Mouse (Mus musculus) CH12.LX (cell line): ENCODE results near the gene Npc1l1. TPM values are rescaled to one million over a fixed set of nuclear protein-coding genes. Genes with fewer than 3 reads are reported as not detected.

Source experiments
- DNase-seq: peaks from one replicate; pipeline ENCODE4 v3.0.0-alpha.2; 2013; ENCODE audit errors: extremely low read depth
- H3K27ac ChIP-seq: 2 replicates; pipeline ENCODE4 v1.5.1; 2012; ENCODE audit warnings: low read depth, mild to moderate bottlenecking, control low read depth, moderate library complexity; ENCODE audit not compliant: insufficient read depth
- H3K27me3 ChIP-seq: replicated peaks from 2 replicates; pipeline ENCODE3; 2012; ENCODE audit warnings: inconsistent platforms
- H3K36me3 ChIP-seq, 2 experiments: replicated peaks in 1 of 2; 2 replicates each; pipeline versions ENCODE3 to v1.6.1; 2012; ENCODE audit warnings: inconsistent platforms in 1 of 2, low read length in 1 of 2, mild to moderate bottlenecking in 1 of 2, mixed read lengths in 1 of 2, moderate library complexity in 1 of 2; ENCODE audit not compliant: control insufficient read depth in 1 of 2, insufficient read depth in 1 of 2
- H3K4me1 ChIP-seq, 2 experiments: 2 replicates each; pipeline ENCODE4 v1.6.1; 2012; ENCODE audit warnings: inconsistent platforms in 1 of 2, moderate library complexity in 1 of 2; ENCODE audit not compliant: insufficient read depth in 2 of 2, control insufficient read depth in 1 of 2
- H3K4me2 ChIP-seq: 2 replicates; pipeline ENCODE4 v1.6.1; 2012; ENCODE audit warnings: low read depth, mild to moderate bottlenecking, control low read depth; ENCODE audit not compliant: poor library complexity, insufficient read depth, severe bottlenecking
- H3K4me3 ChIP-seq, 3 experiments: fragments of 150-350 bp in 1 of 3; sonication (generic) in 1 of 3; replicated peaks in 1 of 3; 2 replicates each; pipeline versions ENCODE3 to v1.5.1; 2011 to 2012; ENCODE audit warnings: low read depth in 2 of 3, low read length in 2 of 3, mild to moderate bottlenecking in 2 of 3, moderate library complexity in 2 of 3, control low read depth in 1 of 3, improper control_type of control experiment in 1 of 3, inconsistent platforms in 1 of 3, mixed read lengths in 1 of 3; ENCODE audit not compliant: poor library complexity in 1 of 3
- H3K79me2 ChIP-seq: replicated peaks from 2 replicates; pipeline ENCODE4 v1.6.1; 2012; ENCODE audit warnings: mild to moderate bottlenecking, moderate library complexity; ENCODE audit not compliant: control insufficient read depth, poor library complexity, insufficient read depth, severe bottlenecking; ENCODE audit errors: extremely low read depth
- H3K9ac ChIP-seq: 2 replicates; pipeline ENCODE4 v1.6.1; 2012; ENCODE audit warnings: low read depth, mild to moderate bottlenecking, control low read depth, moderate library complexity; ENCODE audit not compliant: insufficient read depth
- H3K9me3 ChIP-seq: replicated peaks from 2 replicates; pipeline ENCODE3; 2012; ENCODE audit warnings: low read length, inconsistent platforms, mixed read lengths
- E2F4 ChIP-seq: IDR thresholded peaks from 2 replicates; pipeline ENCODE4 v1.6.1; 2011; ENCODE audit warnings: low read depth, low read length, improper control_type of control experiment; ENCODE audit not compliant: insufficient replicate concordance
- ETS1 ChIP-seq: conservative IDR thresholded peaks from 2 replicates; pipeline ENCODE4 v1.6.1; 2012; ENCODE audit warnings: low read depth, mild to moderate bottlenecking, inconsistent platforms, low read length, improper control_type of control experiment, moderate library complexity
- HCFC1 ChIP-seq: IDR thresholded peaks from 2 replicates; pipeline ENCODE4 v1.6.1; 2012; ENCODE audit warnings: low read depth, mild to moderate bottlenecking, inconsistent platforms, low read length, improper control_type of control experiment
- IRF4 ChIP-seq: IDR thresholded peaks from 2 replicates; pipeline ENCODE4 v1.6.1; 2014; ENCODE audit warnings: low read depth, mild to moderate bottlenecking, inconsistent platforms, low read length, improper control_type of control experiment
- JUN ChIP-seq: IDR thresholded peaks from 2 replicates; pipeline ENCODE4 v1.6.1; 2011; ENCODE audit warnings: low read depth, mild to moderate bottlenecking, low read length, improper control_type of control experiment, moderate library complexity; ENCODE audit not compliant: insufficient read depth
- JUND ChIP-seq: conservative IDR thresholded peaks from 2 replicates; pipeline ENCODE4 v1.6.1; 2011; ENCODE audit warnings: low read depth, low read length, improper control_type of control experiment
- KAT2A ChIP-seq: IDR thresholded peaks from 2 replicates; pipeline ENCODE4 v1.6.1; 2012; ENCODE audit warnings: low read length, improper control_type of control experiment, inconsistent platforms; ENCODE audit not compliant: insufficient replicate concordance
- MAX ChIP-seq: IDR thresholded peaks from 2 replicates; pipeline ENCODE4 v1.6.1; 2011; ENCODE audit warnings: low read length, improper control_type of control experiment
- MAZ ChIP-seq: IDR thresholded peaks from 2 replicates; pipeline ENCODE4 v1.6.1; 2012; ENCODE audit warnings: low read depth, mild to moderate bottlenecking, inconsistent platforms, low read length, improper control_type of control experiment, moderate library complexity
- NRF1 ChIP-seq: IDR thresholded peaks from 2 replicates; pipeline ENCODE4 v1.6.1; 2014; ENCODE audit warnings: low read depth, mild to moderate bottlenecking, inconsistent platforms, low read length, improper control_type of control experiment, moderate library complexity
- PAX5 ChIP-seq: IDR thresholded peaks from 2 replicates; pipeline ENCODE4 v1.6.1; 2012; ENCODE audit warnings: low read length, inconsistent platforms, mixed read lengths
- RAD21 ChIP-seq: IDR thresholded peaks from 2 replicates; pipeline ENCODE4 v1.6.1; 2011; ENCODE audit warnings: low read depth, mild to moderate bottlenecking, low read length, improper control_type of control experiment, moderate library complexity
- RCOR1 ChIP-seq: conservative IDR thresholded peaks from 2 replicates; pipeline ENCODE4 v1.6.1; 2012; ENCODE audit warnings: low read depth, mild to moderate bottlenecking, inconsistent platforms, low read length, improper control_type of control experiment
- SIN3A ChIP-seq: IDR thresholded peaks from 2 replicates; pipeline ENCODE4 v1.6.1; 2012; ENCODE audit warnings: low read length, improper control_type of control experiment, inconsistent platforms
- SMC3 ChIP-seq: IDR thresholded peaks from 2 replicates; pipeline ENCODE4 v1.6.1; 2011; ENCODE audit warnings: low read depth, low read length, improper control_type of control experiment
- TBP ChIP-seq: conservative IDR thresholded peaks from 2 replicates; pipeline ENCODE4 v1.6.1; 2011; ENCODE audit warnings: low read depth, low read length, improper control_type of control experiment
- TCF12 ChIP-seq: IDR thresholded peaks from 2 replicates; pipeline ENCODE4 v1.6.1; 2014; ENCODE audit warnings: low read depth, mild to moderate bottlenecking, inconsistent platforms, low read length, improper control_type of control experiment
- USF2 ChIP-seq: conservative IDR thresholded peaks from 2 replicates; pipeline ENCODE4 v1.6.1; 2011; ENCODE audit warnings: low read depth, low read length, improper control_type of control experiment
- ZC3H11A ChIP-seq: IDR thresholded peaks from 2 replicates; pipeline ENCODE4 v1.6.1; 2012; ENCODE audit warnings: low read depth, mild to moderate bottlenecking, inconsistent platforms, low read length, improper control_type of control experiment
- ZKSCAN1 ChIP-seq: IDR thresholded peaks from 2 replicates; pipeline ENCODE4 v1.6.1; 2012; ENCODE audit warnings: low read depth, inconsistent platforms, low read length, improper control_type of control experiment, borderline replicate concordance
- ZMIZ1 ChIP-seq: IDR thresholded peaks from 2 replicates; pipeline ENCODE4 v1.6.1; 2012; ENCODE audit warnings: low read depth, mild to moderate bottlenecking, inconsistent platforms, low read length, improper control_type of control experiment
- ZNF384 ChIP-seq: IDR thresholded peaks from 2 replicates; pipeline ENCODE4 v1.6.1; 2012; ENCODE audit warnings: low read depth, low read length, improper control_type of control experiment, inconsistent platforms
- dilution Hi-C: fragments of 300-500 bp; cut with MboI; formaldehyde crosslinking; loops from 2 replicates; pipeline ENCODE4 v1.14.3; 2020; ENCODE audit warnings: low sequenced_read_pairs; ENCODE audit not compliant: extremely low pct_unique_long_range_greater_than_20kb, extremely low pct_ligation_motif_present
- in situ Hi-C: fragments of 300-500 bp; cut with MboI; formaldehyde crosslinking; loops from 3 replicates; pipeline ENCODE4 v1.14.3; 2019; ENCODE audit warnings: low sequenced_read_pairs, low pct_ligation_motif_present, low pct_unique_long_range_greater_than_20kb, mixed read lengths
- polyA plus RNA-seq: library from polyadenylated mRNA; unstranded; fragments of >175 nt; gene quantifications from 2 replicates; pipeline ENCODE4 v1.2.1, GENCODE M21; 2012; ENCODE audit warnings: low read depth; ENCODE audit not compliant: insufficient read length
- total RNA-seq, 2 experiments: library from RNA; depleted of rRNA; stranded (reverse); fragments of 300-350 nt in 1 of 2; fragments of >200 nt in 1 of 2; gene quantifications; 2 replicates each; pipeline ENCODE4 v1.2.3; 2012 to 2014

Gene Npc1l1
- total and polyA plus RNA-seq, 3 experiments, result 0.05 to 0.09 TPM; not detected in 1

DNA sequence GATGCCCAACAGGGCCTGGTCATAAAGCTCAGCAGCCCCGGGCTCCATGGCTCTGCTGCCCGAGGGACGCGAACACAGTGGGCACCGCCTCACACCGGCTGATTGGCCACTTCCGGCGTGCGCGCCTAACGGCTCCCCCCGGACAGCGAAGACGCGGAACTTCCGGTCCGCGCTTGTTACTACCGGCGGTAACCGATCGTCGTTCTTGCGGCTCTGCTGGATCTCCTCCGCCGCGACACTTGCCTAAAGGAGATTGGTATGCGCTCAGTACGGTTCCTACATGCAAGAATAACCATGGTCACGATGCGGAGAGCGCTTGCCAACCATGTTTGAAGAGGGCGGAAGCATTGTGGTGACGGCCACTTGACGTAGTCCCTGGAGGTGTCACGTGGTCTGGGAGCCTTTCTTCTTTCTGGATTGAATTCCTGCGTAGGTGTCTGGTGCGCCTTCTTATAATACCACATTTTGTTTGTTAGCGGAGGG, 29.8 kb downstream of the Npc1l1 start, which contains the start of gene Nudcd3 (continued):
- TF ChIP-seq ZKSCAN1 (no peak), MAZ (no peak), MAX (peak; percentile 98), JUND (no peak), KAT2A (peak; percentile 88; the same call in 1 of the 2 replicates), TCF12 (peak; percentile 87; the same call in 1 of the 2 replicates), HCFC1 (peak; percentile 95), IRF4 (peak; percentile 72), SMC3 (no peak), JUN (no peak), TBP (peak; percentile 84), ZNF384 (no peak), PAX5 (no peak), USF2 (peak; percentile 96), NRF1 (peak; percentile 72), ETS1 (peak; percentile 30), E2F4 (no peak), RAD21 (no peak), ZMIZ1 (peak; percentile 53; the same call in 1 of the 2 replicates), ZC3H11A (no peak)

DNA sequence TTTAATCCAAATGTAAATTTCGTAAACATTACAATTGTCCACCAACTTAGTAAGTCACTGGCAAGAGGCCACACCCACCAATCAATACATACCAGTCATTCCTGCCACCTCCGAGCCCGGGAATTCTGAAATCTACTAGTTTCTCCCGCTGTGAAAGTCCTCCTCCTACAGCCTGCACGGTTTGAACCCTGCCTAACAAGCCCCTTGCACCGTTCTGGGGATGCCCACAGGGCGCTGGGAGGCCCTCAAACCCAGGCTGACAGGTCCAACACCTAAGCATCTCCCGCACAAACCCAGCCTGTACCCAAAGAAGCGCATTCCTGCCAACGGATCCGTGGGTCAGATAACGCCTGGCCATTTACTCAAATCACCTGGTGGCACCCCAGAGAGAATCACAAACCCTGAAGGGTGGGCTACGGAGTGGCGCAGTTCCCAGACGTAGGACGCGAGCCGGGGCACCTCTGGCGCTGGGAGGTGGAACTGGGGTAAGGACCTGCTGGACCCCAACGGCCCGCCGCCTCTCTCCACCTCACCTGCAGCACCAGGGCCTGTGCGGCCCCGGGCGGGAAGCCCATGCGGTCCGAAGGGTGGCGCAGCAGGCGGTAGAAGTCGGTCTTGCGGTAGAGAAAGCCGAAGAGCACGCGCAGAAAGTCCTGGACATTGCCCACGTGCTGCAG, 30.4 kb downstream of the Npc1l1 start, which contains the start of gene A730071L15Rik:
TSS of gene A730071L15Rik (plus strand) at position 620 of the 677 bp plus-strand sequence.
- Histone ChIP-seq H3K27me3 (peaks cover 6% of the 10 kb centered on the region), H3K27ac (peak within 1 kb of the TSS; percentile 92), H3K4me3 (peak within 1 kb of the TSS; percentile 84 to 94 (median 86)), H3K36me3 (peaks cover 2 to 22% of the 10 kb centered on the region in 2 experiments), H3K4me2 (peak within 1 kb of the TSS; percentile 95)
- in situ Hi-C loops (loop anchor here (5.0 kb wide), 1 partner anchor 202 kb away; no protein-coding TSS in a partner anchor), dilution Hi-C loops (no loop called here)
- no peak for DNase-seq
- TF ChIP-seq TCF12, result no peak
- no peak; the same call in 1 of the 2 replicates for TF ChIP-seq RCOR1
- TF ChIP-seq SIN3A, result no peak
- TF ChIP-seq, all 38 proteins: peak for 0
- Histone ChIP-seq H3K9ac (peak within 1 kb of the TSS; percentile 60), H3K4me1 (peaks cover 4 to 48% of the 10 kb centered on the region in 2 experiments; a peak in 3 of 4 replicates), H3K9me3 (no peaks in the 10 kb centered on the region), H3K79me2 (peaks cover 51% of the 10 kb centered on the region)
